Mouse (Mus musculus) intestine, embryonic 16.5 days (tissue): ENCODE results near the gene Elovl6. TPM values are rescaled to one million over a fixed set of nuclear protein-coding genes. Genes with fewer than 3 reads are reported as not detected.
A peak's percentile ranks its signal among the peaks of the same experiment; 100 is the strongest.

Experiments used
- ATAC-seq: fragments of 200-750 bp; cut with Nextera tagmentation; 2 replicates; pipeline ENCODE4 v1.8.0; 2017; ENCODE audit warnings: moderate TSS enrichment, moderate library complexity
- H3K27ac ChIP-seq: fragments of 300-500 bp; sonication (generic); 2 replicates; pipeline ENCODE4 v1.5.1; 2014; ENCODE audit warnings: mild to moderate bottlenecking, low read length
- H3K27me3 ChIP-seq: fragments of 300-500 bp; sonication (generic); replicated peaks from 2 replicates; pipeline ENCODE4 v1.6.1; 2014; ENCODE audit warnings: low read length, control low read depth, mixed read lengths; ENCODE audit not compliant: control insufficient read depth, insufficient read depth
- H3K36me3 ChIP-seq: fragments of 300-500 bp; sonication (generic); 2 replicates; pipeline ENCODE4 v1.6.1; 2014; ENCODE audit warnings: low read length, control low read depth; ENCODE audit not compliant: control insufficient read depth, insufficient read depth
- H3K4me1 ChIP-seq: fragments of 300-500 bp; sonication (generic); 2 replicates; pipeline ENCODE4 v1.6.1; 2014; ENCODE audit warnings: low read length, control low read depth, mixed read lengths; ENCODE audit not compliant: control insufficient read depth, insufficient read depth
- H3K4me2 ChIP-seq: fragments of 300-500 bp; sonication (generic); 2 replicates; pipeline ENCODE4 v1.6.1; 2014; ENCODE audit warnings: low read depth, low read length, control low read depth
- H3K4me3 ChIP-seq: fragments of 300-500 bp; sonication (generic); 2 replicates; pipeline ENCODE4 v1.5.1; 2014; ENCODE audit warnings: mild to moderate bottlenecking, low read length
- H3K9ac ChIP-seq: fragments of 300-500 bp; sonication (generic); 2 replicates; pipeline ENCODE4 v1.6.1; 2014; ENCODE audit warnings: low read depth, low read length
- H3K9me3 ChIP-seq: fragments of 300-500 bp; sonication (generic); 2 replicates; pipeline ENCODE4 v1.6.1; 2016; ENCODE audit warnings: low read length, control low read depth; ENCODE audit not compliant: control insufficient read depth
- WGBS: fragments of 180-500 bp; shearing (Covaris S2); extraction: QIAGEN DNeasy Blood & Tissue Kit; methylation state at CpG from one replicate; pipeline ENCODE4 v1.1.7; 2014; 5-methylcytosine and 5-hydroxymethylcytosine counted together
- polyA plus RNA-seq: library from polyadenylated mRNA; unstranded; fragments of >200 nt; fragmentation: Nextera tagmentation; extraction: Ambion mirVana; gene quantifications from 2 replicates; pipeline ENCODE4 v1.2.1, GENCODE M21; 2015

Elovl6 gene
- polyA plus RNA-seq, 1 experiment from 2014 or later: 51.7 TPM

DNA sequence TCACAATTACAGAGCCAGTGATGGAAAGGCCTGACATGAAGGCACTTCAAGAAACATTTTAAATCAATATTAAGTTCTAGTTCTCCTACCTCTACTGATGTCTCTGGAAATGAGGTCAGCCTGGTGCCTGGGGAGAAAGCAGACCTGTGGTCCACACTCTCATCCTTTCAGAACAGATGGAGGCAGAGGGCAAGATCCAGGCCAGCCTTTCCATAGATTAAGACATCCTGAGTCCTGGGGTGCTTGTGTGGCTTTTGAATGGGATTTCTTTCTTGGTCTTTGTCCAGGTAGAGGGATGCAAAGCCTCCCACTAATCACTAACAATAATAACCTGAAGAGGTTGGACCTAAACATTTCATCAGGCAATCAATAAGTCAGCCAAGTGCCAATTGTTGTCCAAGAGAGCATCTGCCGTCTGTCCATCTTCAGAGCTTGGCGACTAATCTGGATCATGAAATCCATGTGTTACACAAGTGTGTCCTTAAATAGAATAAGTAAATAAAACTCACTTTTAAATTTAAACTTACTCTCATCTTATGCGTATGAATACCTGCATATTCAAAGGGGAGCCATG lies 16.2 kb upstream of the Elovl6 start:
- H3K4me1 ChIP-seq: no peaks in the 10 kb centered on the region
- H3K9me3 ChIP-seq: no peaks in the 10 kb centered on the region
- H3K27ac ChIP-seq: no peak overlapping the region
- no peaks in the 10 kb centered on the region for H3K36me3 ChIP-seq
- ATAC-seq: no peak
- H3K4me3 ChIP-seq: no peak overlapping the region
- no peak overlapping the region for H3K9ac ChIP-seq
- no peaks in the 10 kb centered on the region for H3K27me3 ChIP-seq
- WGBS: 87% methylated on average over 3 of the region's 3 CpGs
- no peak overlapping the region for H3K4me2 ChIP-seq

DNA sequence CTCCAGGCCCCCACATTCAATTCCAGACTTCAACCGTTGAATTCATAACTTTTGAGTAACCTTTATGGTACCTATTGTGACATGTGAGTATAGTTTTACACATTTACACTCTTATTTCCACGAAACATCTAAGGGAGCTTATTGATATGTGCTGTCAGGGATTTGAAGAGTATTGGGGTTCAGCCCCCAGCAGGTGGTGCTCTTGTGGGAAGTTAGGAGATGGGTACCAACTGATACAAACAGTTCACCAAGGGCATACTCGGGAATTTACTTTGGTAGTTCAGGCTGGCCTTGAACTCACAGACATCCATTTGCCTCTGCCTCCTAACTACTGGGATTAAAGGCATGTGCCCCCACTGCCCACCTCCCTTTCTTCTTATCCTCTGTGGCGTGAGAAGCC lies 11.7 kb upstream of the Elovl6 start:
- H3K27ac ChIP-seq: no peak overlapping the region
- H3K9me3 ChIP-seq: no peaks in the 10 kb centered on the region
- 79% methylated on average over 4 of the region's 4 CpGs for WGBS
- H3K36me3 ChIP-seq: no peaks in the 10 kb centered on the region
- no peak overlapping the region for H3K9ac ChIP-seq
- no peaks in the 10 kb centered on the region for H3K4me1 ChIP-seq
- ATAC-seq: no peak
- H3K4me3 ChIP-seq: no peak overlapping the region
- no peaks in the 10 kb centered on the region for H3K27me3 ChIP-seq
- no peak overlapping the region for H3K4me2 ChIP-seq

- Histone ChIP-seq H3K27ac (no peak overlapping the region), H3K36me3 (no peaks in the 10 kb centered on the region), H3K4me1 (no peaks in the 10 kb centered on the region), H3K9ac (no peak overlapping the region), H3K27me3 (no peaks in the 10 kb centered on the region), H3K4me3 (no peak overlapping the region), H3K9me3 (no peaks in the 10 kb centered on the region), H3K4me2 (no peak overlapping the region)
- WGBS: 91% methylated on average over 10 of the region's 10 CpGs
- no peak for ATAC-seq
Measured at GRCm38 (mm10) chr3:129523456-129524143, 8.6 kb upstream of the Elovl6 start.

DNA sequence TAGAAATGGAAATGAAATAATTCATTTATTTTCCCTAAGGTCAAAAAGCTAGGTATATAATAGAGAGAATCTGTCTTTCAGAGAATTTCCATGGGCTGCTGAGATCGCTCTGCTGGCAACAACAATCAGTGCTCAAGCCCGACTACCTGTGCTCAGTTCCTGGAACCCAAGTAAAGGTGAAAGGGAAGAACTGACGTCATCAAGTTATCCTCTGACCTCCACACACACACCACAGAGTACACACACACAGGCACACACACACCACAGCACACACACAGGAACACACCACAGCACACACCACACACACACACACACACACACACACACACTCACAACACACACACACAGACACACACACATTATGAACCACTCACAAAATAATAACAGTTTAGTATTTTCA lies 5.1 kb upstream of the Elovl6 start:
- Histone ChIP-seq H3K9me3 (no peaks in the 10 kb centered on the region), H3K4me1 (peaks cover 3% of the 10 kb centered on the region; the same call in 1 of the 2 replicates), H3K4me2 (no peak overlapping the region), H3K27me3 (no peaks in the 10 kb centered on the region), H3K4me3 (no peak overlapping the region), H3K27ac (no peak overlapping the region), H3K9ac (no peak overlapping the region), H3K36me3 (no peaks in the 10 kb centered on the region)
- ATAC-seq: no peak
- WGBS: 84% methylated on average over 3 of the region's 3 CpGs

- ATAC-seq: no peak
- peaks cover 3% of the 10 kb centered on the region; the same call in 1 of the 2 replicates for H3K4me1 ChIP-seq
- 80% methylated on average over 3 of the region's 3 CpGs for WGBS
- H3K27me3 ChIP-seq: no peaks in the 10 kb centered on the region
- no peak overlapping the region for H3K27ac ChIP-seq
- H3K4me3 ChIP-seq: no peak overlapping the region
- no peaks in the 10 kb centered on the region for H3K9me3 ChIP-seq
- H3K9ac ChIP-seq: no peak overlapping the region
- H3K4me2 ChIP-seq: no peak overlapping the region
- H3K36me3 ChIP-seq: no peaks in the 10 kb centered on the region
Measured at GRCm38 (mm10) chr3:129529311-129529710, 2.8 kb upstream of the Elovl6 start.

- peaks cover 11% of the 10 kb centered on the region for H3K4me1 ChIP-seq
- ATAC-seq: no peak
- H3K9ac ChIP-seq: no peak overlapping the region
- WGBS: 98% methylated on average over 6 of the region's 6 CpGs
- no peak overlapping the region for H3K4me2 ChIP-seq
- no peak overlapping the region for H3K4me3 ChIP-seq
- H3K27ac ChIP-seq: no peak overlapping the region
- no peaks in the 10 kb centered on the region for H3K27me3 ChIP-seq
- no peaks in the 10 kb centered on the region for H3K9me3 ChIP-seq
- H3K36me3 ChIP-seq: no peaks in the 10 kb centered on the region
Measured at GRCm38 (mm10) chr3:129530461-129530860, 1.7 kb upstream of the Elovl6 start.

- H3K4me1 ChIP-seq: peaks cover 19% of the 10 kb centered on the region
- WGBS: under 1% methylated on average over 40 of the region's 40 CpGs
- peak overlapping the region; percentile 85 for H3K4me3 ChIP-seq
- peak; percentile 16; the same call in 1 of the 2 replicates for ATAC-seq
- H3K27me3 ChIP-seq: no peaks in the 10 kb centered on the region
- H3K4me2 ChIP-seq: peak overlapping the region; percentile 80
- peak overlapping the region; percentile 97 for H3K27ac ChIP-seq
- peak overlapping the region; percentile 99 for H3K9ac ChIP-seq
- no peaks in the 10 kb centered on the region for H3K36me3 ChIP-seq
- no peaks in the 10 kb centered on the region for H3K9me3 ChIP-seq
Measured at GRCm38 (mm10) chr3:129532865-129533742, 949 bp downstream of the Elovl6 start.

DNA sequence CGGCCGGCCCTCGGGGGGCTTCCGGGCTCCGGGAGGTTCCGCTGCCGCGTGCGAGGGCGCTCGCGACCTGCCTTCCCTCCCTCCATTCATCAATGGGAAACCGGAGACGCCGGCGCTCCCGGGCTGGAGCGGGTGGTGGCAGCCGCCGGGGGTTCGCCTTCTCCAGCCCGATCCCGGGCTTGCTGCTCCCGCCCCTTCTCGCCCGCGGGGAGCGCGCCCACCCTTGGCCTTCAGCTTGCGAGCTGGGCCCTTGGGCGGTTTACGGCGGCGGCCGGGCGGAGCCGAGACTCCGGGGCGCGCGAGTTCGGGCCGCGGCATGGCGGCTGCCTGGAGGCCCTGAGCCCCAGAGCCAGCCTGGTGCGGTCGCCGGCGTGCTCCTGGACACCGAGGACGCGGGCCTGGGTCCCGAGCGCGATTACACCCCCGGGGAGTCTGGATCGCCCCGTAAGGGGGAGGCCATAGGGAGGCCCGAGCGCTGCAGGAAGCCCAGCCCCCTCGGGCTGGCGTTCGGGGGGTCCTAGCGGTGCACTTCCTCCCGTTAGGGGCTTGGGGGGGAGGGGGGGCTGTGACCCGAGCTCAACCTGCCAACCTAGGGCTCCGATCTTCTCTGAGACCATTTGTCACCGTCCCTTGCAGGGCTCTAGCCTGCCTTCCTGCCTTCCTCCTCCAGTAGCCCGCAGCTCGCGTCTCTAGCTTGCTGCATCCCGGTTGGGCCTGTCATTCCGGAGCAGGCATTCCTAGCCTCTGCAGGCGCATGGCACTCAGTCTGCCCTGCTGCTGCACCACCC lies 1.8 kb downstream of the Elovl6 start:
- H3K9ac ChIP-seq: peak overlapping the region; percentile 99
- peak overlapping the region; percentile 80 for H3K4me2 ChIP-seq
- no peaks in the 10 kb centered on the region for H3K27me3 ChIP-seq
- under 1% methylated on average over 62 of the region's 74 CpGs for WGBS
- peak overlapping the region; percentile 85 for H3K4me3 ChIP-seq
- H3K9me3 ChIP-seq: no peaks in the 10 kb centered on the region
- H3K27ac ChIP-seq: peak overlapping the region; percentile 97
- H3K36me3 ChIP-seq: no peaks in the 10 kb centered on the region
- H3K4me1 ChIP-seq: peaks cover 19% of the 10 kb centered on the region
- ATAC-seq: peak; percentile 34

DNA sequence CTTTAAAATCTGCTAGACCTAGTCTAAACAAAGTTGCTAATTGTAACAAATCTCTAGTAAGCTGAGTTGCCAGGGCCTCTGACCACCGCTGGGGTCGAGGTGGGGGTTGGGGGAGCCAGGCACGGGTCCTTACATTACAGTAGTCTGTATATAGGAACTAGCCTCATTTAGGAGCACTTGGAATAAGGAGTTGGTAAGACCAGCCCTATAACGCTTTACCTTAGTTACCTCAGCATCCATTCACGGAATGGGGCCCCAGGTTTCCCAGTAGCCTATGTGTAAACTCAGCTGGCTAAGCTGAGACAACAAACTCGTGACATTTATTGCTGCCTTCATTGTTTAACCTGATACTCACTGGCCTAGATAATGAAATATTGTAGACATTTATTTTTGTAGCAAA lies 3.3 kb downstream of the Elovl6 start:
- ATAC-seq: peak; percentile 18; the same call in 1 of the 2 replicates
- Histone ChIP-seq H3K36me3 (no peaks in the 10 kb centered on the region), H3K27ac (peak overlapping the region; percentile 99), H3K4me1 (peaks cover 19% of the 10 kb centered on the region), H3K9ac (peak overlapping the region; percentile 73), H3K9me3 (no peaks in the 10 kb centered on the region), H3K4me3 (peak overlapping the region; percentile 85), H3K4me2 (peak overlapping the region; percentile 80), H3K27me3 (no peaks in the 10 kb centered on the region)
- 7% methylated on average over 6 of the region's 6 CpGs for WGBS
